Mouse (Mus musculus): ENCODE results near the gene Mto1. TPM values are rescaled to one million over a fixed set of nuclear protein-coding genes. Genes with fewer than 3 reads are reported as not detected.
"Not testable (repeated sequence)": the region's sequence is repeated elsewhere in the genome, so short reads cannot be mapped to it uniquely, and the experiment has no call there.

The Mto1 gene
- polyA plus RNA-seq, 1 experiment: 15.4 TPM

- no peaks in the 10 kb centered on the region for H3K4me1 ChIP-seq (ENCODE audit: control insufficient read depth, insufficient read depth, low read length)
- no peak overlapping the region for H3K4me3 ChIP-seq (ENCODE audit: insufficient read depth, low read length)
- no peak for TF ChIP-seq CTCF (IDR thresholded peaks at IDR 0.05; ENCODE audit: borderline replicate concordance, insufficient read depth, low read length)
- TF ChIP-seq POLR2A (IDR thresholded peaks at IDR 0.05; ENCODE audit: low read depth, low read length): no peak
- no peak overlapping the region for H3K27ac ChIP-seq (ENCODE audit: insufficient read depth, low read length)
Observed at GRCm38 (mm10) chr9:78474771-78475382, 26.9 kb downstream of the Mto1 start.

- Histone ChIP-seq H3K4me1 (ENCODE audit: control insufficient read depth, insufficient read depth, low read length) (no peaks in the 10 kb centered on the region), H3K27ac (ENCODE audit: insufficient read depth, low read length) (no peak overlapping the region), H3K4me3 (ENCODE audit: insufficient read depth, low read length) (no peak overlapping the region)
- TF ChIP-seq POLR2A (IDR thresholded peaks at IDR 0.05; ENCODE audit: low read depth, low read length): no peak; the same call in 1 of the 2 replicates
- TF ChIP-seq CTCF (IDR thresholded peaks at IDR 0.05; ENCODE audit: borderline replicate concordance, insufficient read depth, low read length): no peak
Observed at GRCm38 (mm10) chr9:78475383-78475780, 27.4 kb downstream of the Mto1 start.

GRCm38 (mm10) chr9:78475873-78476272, 27.9 kb downstream of the Mto1 start:
- TF ChIP-seq CTCF (IDR thresholded peaks at IDR 0.05; ENCODE audit: borderline replicate concordance, insufficient read depth, low read length) (no peak), POLR2A (IDR thresholded peaks at IDR 0.05; ENCODE audit: low read depth, low read length) (no peak)
- Histone ChIP-seq H3K4me1 (ENCODE audit: control insufficient read depth, insufficient read depth, low read length) (no peaks in the 10 kb centered on the region), H3K4me3 (ENCODE audit: insufficient read depth, low read length) (no peak overlapping the region), H3K27ac (ENCODE audit: insufficient read depth, low read length) (no peak overlapping the region)

- H3K27ac ChIP-seq (ENCODE audit: insufficient read depth, low read length): 0 out of 2 replicates have a peak overlapping the region, but pooled peaks have one; percentile 14
- no peak overlapping the region for H3K4me3 ChIP-seq (ENCODE audit: insufficient read depth, low read length)
- H3K4me1 ChIP-seq (ENCODE audit: control insufficient read depth, insufficient read depth, low read length): no peaks in the 10 kb centered on the region
- TF ChIP-seq CTCF (IDR thresholded peaks at IDR 0.05; ENCODE audit: borderline replicate concordance, insufficient read depth, low read length) (no peak), POLR2A (IDR thresholded peaks at IDR 0.05; ENCODE audit: low read depth, low read length) (peak; percentile 74)
Observed at GRCm38 (mm10) chr9:78476531-78477020, 28.6 kb downstream of the Mto1 start.

GRCm38 (mm10) chr9:78477021-78477551, 29.1 kb downstream of the Mto1 start:
- no peak for TF ChIP-seq CTCF (IDR thresholded peaks at IDR 0.05; ENCODE audit: borderline replicate concordance, insufficient read depth, low read length)
- 0 out of 2 replicates have a peak, but pooled peaks have one; percentile 43 for TF ChIP-seq POLR2A (IDR thresholded peaks at IDR 0.05; ENCODE audit: low read depth, low read length)
- Histone ChIP-seq H3K4me1 (ENCODE audit: control insufficient read depth, insufficient read depth, low read length) (no peaks in the 10 kb centered on the region), H3K27ac (ENCODE audit: insufficient read depth, low read length) (0 out of 2 replicates have a peak overlapping the region, but pooled peaks have one; percentile 7), H3K4me3 (ENCODE audit: insufficient read depth, low read length) (no peak overlapping the region)

GRCm38 (mm10) chr9:78478009-78478605, 30.1 kb downstream of the Mto1 start:
- not testable (repeated sequence) for H3K4me1 ChIP-seq (ENCODE audit: control insufficient read depth, insufficient read depth, low read length); H3K27ac ChIP-seq (ENCODE audit: insufficient read depth, low read length)
- H3K4me3 ChIP-seq (ENCODE audit: insufficient read depth, low read length): peak overlapping the region; percentile 41
- TF ChIP-seq POLR2A (IDR thresholded peaks at IDR 0.05; ENCODE audit: low read depth, low read length): peak; percentile 42

- peak overlapping the region; percentile 89 for H3K4me3 ChIP-seq (ENCODE audit: insufficient read depth, low read length)
- not testable (repeated sequence) for H3K4me1 ChIP-seq (ENCODE audit: control insufficient read depth, insufficient read depth, low read length); H3K27ac ChIP-seq (ENCODE audit: insufficient read depth, low read length)
Observed at GRCm38 (mm10) chr9:78479308-78479707, 31.3 kb downstream of the Mto1 start.

GRCm38 (mm10) chr9:78480227-78480626, 32.2 kb downstream of the Mto1 start:
- H3K4me3 ChIP-seq (ENCODE audit: insufficient read depth, low read length): peak overlapping the region; percentile 89
- peak overlapping the region; percentile 96 for H3K27ac ChIP-seq (ENCODE audit: insufficient read depth, low read length)
- H3K4me1 ChIP-seq (ENCODE audit: control insufficient read depth, insufficient read depth, low read length): not testable (repeated sequence)

- H3K27ac ChIP-seq (ENCODE audit: insufficient read depth, low read length): peak overlapping the region; percentile 96
- H3K4me3 ChIP-seq (ENCODE audit: insufficient read depth, low read length): peak overlapping the region; percentile 89
- peak; percentile 70 for TF ChIP-seq POLR2A (IDR thresholded peaks at IDR 0.05; ENCODE audit: low read depth, low read length)
- no peak for TF ChIP-seq CTCF (IDR thresholded peaks at IDR 0.05; ENCODE audit: borderline replicate concordance, insufficient read depth, low read length)
- H3K4me1 ChIP-seq (ENCODE audit: control insufficient read depth, insufficient read depth, low read length): no peaks in the 10 kb centered on the region
Observed at GRCm38 (mm10) chr9:78480706-78481358, 32.8 kb downstream of the Mto1 start.

Measured in embryonic fibroblast, embryonic 13.5 days (primary cell).